8 mouse cellular contexts compared by ENCODE assay signal in the genomic region with DNA sequence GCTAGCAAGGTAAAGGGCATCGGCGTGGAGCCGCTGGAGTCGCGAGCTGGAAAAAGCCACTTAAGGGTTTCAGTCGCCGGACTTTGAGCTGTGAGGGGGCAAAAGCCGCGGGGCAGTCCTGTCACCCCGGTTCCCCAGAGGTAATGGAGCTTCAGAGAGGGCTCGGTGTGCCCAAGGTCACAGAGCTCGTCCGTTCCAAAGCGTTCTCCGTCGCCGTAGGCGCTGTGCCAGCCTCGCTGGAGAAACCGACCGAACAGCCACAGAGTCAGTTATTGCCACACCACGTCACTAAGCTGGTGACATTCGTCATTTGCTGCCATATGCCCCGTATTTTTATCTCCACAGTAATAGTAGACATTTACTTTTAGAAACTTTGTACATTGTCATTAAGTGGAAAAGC. TPM values are rescaled to one million over a fixed set of nuclear protein-coding genes. Genes with fewer than 3 reads are reported as not detected.
DNase-seq lines count a peak whose midpoint lies in the region; ATAC-seq and TF ChIP-seq lines count a peak whose summit lies in the region.

No protein-coding gene starts in this region.

- TF ChIP-seq POLR2A in spleen, adult 2 months (IDR thresholded peaks at IDR 0.05; ENCODE audit: low read depth, low read length), result no peak

- peaks cover 1% of the 10 kb centered on the region; the same call in 1 of the 2 replicates for H3K36me3 ChIP-seq in spleen, adult 2 months (ENCODE audit: control insufficient read depth, insufficient read depth, low read length)
- H3K36me3 ChIP-seq in forebrain, embryonic 14.5 days (ENCODE audit: control insufficient read depth, insufficient read depth, low read length), result peaks cover under 1% of the 10 kb centered on the region; the same call in 1 of the 2 replicates
- H3K36me3 ChIP-seq in lung, embryonic 15.5 days, result 0 out of 2 replicates have a peak, but pooled peaks cover 3% of the 10 kb centered on the region

- peak overlapping the region; percentile 91 for H3K27ac ChIP-seq in spleen, adult 2 months (ENCODE audit: insufficient read depth, low read length)
- peak overlapping the region; percentile 72 for H3K27ac ChIP-seq in forebrain, embryonic 14.5 days (ENCODE audit: low read depth, low read length)
- peak overlapping the region; percentile 91 for H3K27ac ChIP-seq in lung, embryonic 15.5 days

- intact Hi-C loops in heart, postnatal 10 days (cut with DNase I), result loop anchor here (5.0 kb wide), 1 partner anchor 451 kb away; a partner anchor contains a TSS

- peak overlapping the region; percentile 92 for H3K9ac ChIP-seq in forebrain, embryonic 14.5 days (ENCODE audit: low read length)
- H3K9ac ChIP-seq in lung, embryonic 15.5 days, result peak overlapping the region; percentile 97

- TF ChIP-seq CTCF in spleen, adult 2 months (IDR thresholded peaks at IDR 0.05; ENCODE audit: extremely low read depth, insufficient read depth, insufficient read length, insufficient replicate concordance), result no peak

- no peaks in the 10 kb centered on the region for H3K9me3 ChIP-seq in forebrain, embryonic 14.5 days (replicated peaks; ENCODE audit: control insufficient read depth, low read length)
- no peaks in the 10 kb centered on the region for H3K9me3 ChIP-seq in lung, embryonic 15.5 days

- H3K4me1 ChIP-seq in spleen, adult 2 months (ENCODE audit: control insufficient read depth, insufficient read depth, insufficient read length), result peaks cover 4% of the 10 kb centered on the region; the same call in 1 of the 2 replicates
- H3K4me1 ChIP-seq in forebrain, embryonic 14.5 days (ENCODE audit: control insufficient read depth, insufficient read depth, low read length), result peaks cover 9% of the 10 kb centered on the region
- H3K4me1 ChIP-seq in lung, embryonic 15.5 days, result peaks cover 15% of the 10 kb centered on the region

- peak; percentile 40 to 41 for DNase-seq in spleen, adult 2 months (ENCODE audit: low read depth in 1 of 2, low spot score in 2 of 2)
- DNase-seq in spleen, adult 18-20 months, result no peak
- DNase-seq in forebrain, embryonic 14.5 days (ENCODE audit: low spot score), result peak; percentile 63
- DNase-seq in heart, postnatal 10 days, result peak; percentile 89 to 90
- peak; percentile 70 to 83 for DNase-seq in kidney, postnatal 4 days
- DNase-seq in ovary, postnatal 36 days (ENCODE audit: low spot score), result peak; percentile 72

- under 1% methylated on average over 24 of the region's 24 CpGs for WGBS in spleen, adult 2 months
- under 1% methylated on average over 24 of the region's 24 CpGs for whole genome bisulfite sequencing in forebrain, embryonic 14.5 days
- under 1% methylated on average over 24 of the region's 24 CpGs for WGBS in lung, embryonic 15.5 days

- peak overlapping the region; percentile 88 for H3K4me3 ChIP-seq in spleen, adult 2 months (ENCODE audit: extremely low read depth, insufficient read depth, insufficient read length)
- peak overlapping the region; percentile 87 for H3K4me3 ChIP-seq in forebrain, embryonic 14.5 days (ENCODE audit: low read depth, low read length)
- H3K4me3 ChIP-seq in lung, embryonic 15.5 days, result peak overlapping the region; percentile 85

- peak overlapping the region; percentile 81 for H3K4me2 ChIP-seq in forebrain, embryonic 14.5 days (ENCODE audit: low read length)
- H3K4me2 ChIP-seq in lung, embryonic 15.5 days, result peak overlapping the region; percentile 76

- H3K27me3 ChIP-seq in spleen, adult 2 months (ENCODE audit: control insufficient read depth, insufficient read depth, low read length), result no peaks in the 10 kb centered on the region
- no peaks in the 10 kb centered on the region for H3K27me3 ChIP-seq in forebrain, embryonic 14.5 days (replicated peaks; ENCODE audit: control insufficient read depth, insufficient read depth, low read length)
- H3K27me3 ChIP-seq in lung, embryonic 15.5 days, result no peaks in the 10 kb centered on the region

- peak; percentile 64 for ATAC-seq in cerebellum, adult (ENCODE audit: insufficient number of reproducible peaks, low FRiP score, low TSS enrichment)
- ATAC-seq in forebrain, embryonic 14.5 days, result peak; percentile 54
- peak; percentile 68; the same call in 1 of the 2 replicates for ATAC-seq in lung, embryonic 15.5 days (ENCODE audit: borderline replicate concordance, extremely low read depth, low FRiP score, low TSS enrichment)

RNA-seq across cellular contexts. Expression of a gene that starts 0.4 kb away (rescaled TPM):
- polyA plus RNA-seq in spleen, adult 2 months (2012; rRNA removed), result 27.1 and 32.8 TPM in 2 replicates
- 124 and 147 TPM in 2 replicates for polyA plus RNA-seq in forebrain, embryonic 14.5 days (2014; fragmentation: Nextera tagmentation; extraction: Ambion mirVana)
- total RNA-seq in heart, postnatal 10 days (2021), result 10 to 100 TPM; 74.8 to 87.7 TPM
- 104 and 105 TPM in 2 replicates for polyA plus RNA-seq in lung, embryonic 15.5 days (2015; fragmentation: Nextera tagmentation; extraction: Ambion mirVana)

RNA-seq across cellular contexts. Expression of a gene that starts 0.5 kb away (rescaled TPM):
- polyA plus RNA-seq in spleen, adult 2 months (2012; rRNA removed), result 70.8 and 109 TPM in 2 replicates
- polyA plus RNA-seq in forebrain, embryonic 14.5 days (2014; fragmentation: Nextera tagmentation; extraction: Ambion mirVana), result 63.1 TPM in 2 replicates
- 100 to 1,000 TPM; 332 to 338 TPM for total RNA-seq in heart, postnatal 10 days (2021)
- 63.0 and 68.0 TPM in 2 replicates for polyA plus RNA-seq in lung, embryonic 15.5 days (2015; fragmentation: Nextera tagmentation; extraction: Ambion mirVana)

RNA-seq across cellular contexts. Expression of a gene that starts 18.6 kb away (rescaled TPM):
- polyA plus RNA-seq in spleen, adult 2 months (2012; rRNA removed), result 56.4 and 56.8 TPM in 2 replicates
- polyA plus RNA-seq in forebrain, embryonic 14.5 days (2014; fragmentation: Nextera tagmentation; extraction: Ambion mirVana), result 163 and 174 TPM in 2 replicates
- total RNA-seq in heart, postnatal 10 days (2021), result 10 to 100 TPM; 61.5 to 63.6 TPM
- polyA plus RNA-seq in lung, embryonic 15.5 days (2015; fragmentation: Nextera tagmentation; extraction: Ambion mirVana), result 161 and 164 TPM in 2 replicates

RNA-seq across cellular contexts. Expression of a gene that starts 28.3 kb away (rescaled TPM):
- not detected in 2 replicates for polyA plus RNA-seq in spleen, adult 2 months (2012; rRNA removed)
- polyA plus RNA-seq in forebrain, embryonic 14.5 days (2014; fragmentation: Nextera tagmentation; extraction: Ambion mirVana), result 0.63 TPM in 1 of 2 replicates, not detected in the other
- not detected for total RNA-seq in heart, postnatal 10 days (2021)
- 0.32 TPM in 1 of 2 replicates, not detected in the other for polyA plus RNA-seq in lung, embryonic 15.5 days (2015; fragmentation: Nextera tagmentation; extraction: Ambion mirVana)

RNA-seq across cellular contexts. Expression of a gene that starts 37.5 kb away (rescaled TPM):
- 5.3 and 5.8 TPM in 2 replicates for polyA plus RNA-seq in spleen, adult 2 months (2012; rRNA removed)
- polyA plus RNA-seq in forebrain, embryonic 14.5 days (2014; fragmentation: Nextera tagmentation; extraction: Ambion mirVana), result 42.6 and 54.7 TPM in 2 replicates
- 10 to 100 TPM; 34.2 to 44.2 TPM for total RNA-seq in heart, postnatal 10 days (2021)
- polyA plus RNA-seq in lung, embryonic 15.5 days (2015; fragmentation: Nextera tagmentation; extraction: Ambion mirVana), result 40.4 and 45.7 TPM in 2 replicates

Comparison
In these comparisons a context has a peak if more than half of its experiments do, and no peak if none do; other contexts are left out.
1. DNase-seq: peak in spleen, adult 2 months (2 of 2), forebrain, embryonic 14.5 days (single experiment), heart, postnatal 10 days (2 of 2), kidney, postnatal 4 days (2 of 2) and ovary, postnatal 36 days (single experiment); none in spleen, adult 18-20 months (0 of 2).
2. Peak in every context shown above with its lines, with median percentiles within 50 percentile points of each other: H3K27ac ChIP-seq, H3K4me3 ChIP-seq and ATAC-seq.